Mouse (Mus musculus) CH12.LX (cell line): ENCODE measurements around the gene Abcf2. TPM values are rescaled to one million over a fixed set of nuclear protein-coding genes. Genes with fewer than 3 reads are reported as not detected.

Experiments
- DNase-seq: peaks from one replicate; pipeline ENCODE4 v3.0.0-alpha.2; 2013; ENCODE audit errors: extremely low read depth
- H3K27ac ChIP-seq: 2 replicates; pipeline ENCODE4 v1.5.1; 2012; ENCODE audit warnings: low read depth, mild to moderate bottlenecking, control low read depth, moderate library complexity; ENCODE audit not compliant: insufficient read depth
- H3K27me3 ChIP-seq: replicated peaks from 2 replicates; pipeline ENCODE3; 2012; ENCODE audit warnings: inconsistent platforms
- H3K36me3 ChIP-seq, 2 experiments: replicated peaks in 1 of 2; 2 replicates each; pipeline versions ENCODE3 to v1.6.1; 2012; ENCODE audit warnings: inconsistent platforms in 1 of 2, low read length in 1 of 2, mild to moderate bottlenecking in 1 of 2, mixed read lengths in 1 of 2, moderate library complexity in 1 of 2; ENCODE audit not compliant: control insufficient read depth in 1 of 2, insufficient read depth in 1 of 2
- H3K4me1 ChIP-seq, 2 experiments: 2 replicates each; pipeline ENCODE4 v1.6.1; 2012; ENCODE audit warnings: inconsistent platforms in 1 of 2, moderate library complexity in 1 of 2; ENCODE audit not compliant: insufficient read depth in 2 of 2, control insufficient read depth in 1 of 2
- H3K4me2 ChIP-seq: 2 replicates; pipeline ENCODE4 v1.6.1; 2012; ENCODE audit warnings: low read depth, mild to moderate bottlenecking, control low read depth; ENCODE audit not compliant: poor library complexity, insufficient read depth, severe bottlenecking
- H3K4me3 ChIP-seq, 3 experiments: fragments of 150-350 bp in 1 of 3; sonication (generic) in 1 of 3; replicated peaks in 1 of 3; 2 replicates each; pipeline versions ENCODE3 to v1.5.1; 2011 to 2012; ENCODE audit warnings: low read depth in 2 of 3, low read length in 2 of 3, mild to moderate bottlenecking in 2 of 3, moderate library complexity in 2 of 3, control low read depth in 1 of 3, improper control_type of control experiment in 1 of 3, inconsistent platforms in 1 of 3, mixed read lengths in 1 of 3; ENCODE audit not compliant: poor library complexity in 1 of 3
- H3K79me2 ChIP-seq: replicated peaks from 2 replicates; pipeline ENCODE4 v1.6.1; 2012; ENCODE audit warnings: mild to moderate bottlenecking, moderate library complexity; ENCODE audit not compliant: control insufficient read depth, poor library complexity, insufficient read depth, severe bottlenecking; ENCODE audit errors: extremely low read depth
- H3K9ac ChIP-seq: 2 replicates; pipeline ENCODE4 v1.6.1; 2012; ENCODE audit warnings: low read depth, mild to moderate bottlenecking, control low read depth, moderate library complexity; ENCODE audit not compliant: insufficient read depth
- H3K9me3 ChIP-seq: replicated peaks from 2 replicates; pipeline ENCODE3; 2012; ENCODE audit warnings: low read length, inconsistent platforms, mixed read lengths
- CTCF ChIP-seq, 2 experiments: IDR thresholded peaks in 1 of 2; conservative IDR thresholded peaks in 1 of 2; 2 replicates each; pipeline ENCODE4 v1.5.1; 2011 to 2012; ENCODE audit warnings: low read depth in 2 of 2, low read length in 2 of 2, improper control_type of control experiment in 1 of 2, inconsistent platforms in 1 of 2, mild to moderate bottlenecking in 1 of 2, moderate library complexity in 1 of 2
- E2F4 ChIP-seq: IDR thresholded peaks from 2 replicates; pipeline ENCODE4 v1.6.1; 2011; ENCODE audit warnings: low read depth, low read length, improper control_type of control experiment; ENCODE audit not compliant: insufficient replicate concordance
- EP300 ChIP-seq: IDR thresholded peaks from 2 replicates; pipeline ENCODE4 v1.6.1; 2011; ENCODE audit warnings: low read length, improper control_type of control experiment
- IRF4 ChIP-seq: IDR thresholded peaks from 2 replicates; pipeline ENCODE4 v1.6.1; 2014; ENCODE audit warnings: low read depth, mild to moderate bottlenecking, inconsistent platforms, low read length, improper control_type of control experiment
- JUND ChIP-seq: conservative IDR thresholded peaks from 2 replicates; pipeline ENCODE4 v1.6.1; 2011; ENCODE audit warnings: low read depth, low read length, improper control_type of control experiment
- MAFK ChIP-seq: IDR thresholded peaks from 2 replicates; pipeline ENCODE4 v1.6.1; 2011; ENCODE audit warnings: low read length, improper control_type of control experiment; ENCODE audit not compliant: insufficient replicate concordance
- MAZ ChIP-seq: IDR thresholded peaks from 2 replicates; pipeline ENCODE4 v1.6.1; 2012; ENCODE audit warnings: low read depth, mild to moderate bottlenecking, inconsistent platforms, low read length, improper control_type of control experiment, moderate library complexity
- MEF2A ChIP-seq: IDR thresholded peaks from 2 replicates; pipeline ENCODE4 v1.6.1; 2014; ENCODE audit warnings: low read depth, mild to moderate bottlenecking, inconsistent platforms, low read length, improper control_type of control experiment, borderline replicate concordance
- MYC ChIP-seq: IDR thresholded peaks from 2 replicates; pipeline ENCODE4 v1.6.1; 2011; ENCODE audit warnings: low read depth, mild to moderate bottlenecking, improper control_type of control experiment, low read length
- NRF1 ChIP-seq: IDR thresholded peaks from 2 replicates; pipeline ENCODE4 v1.6.1; 2014; ENCODE audit warnings: low read depth, mild to moderate bottlenecking, inconsistent platforms, low read length, improper control_type of control experiment, moderate library complexity
- POLR2A ChIP-seq: IDR thresholded peaks from 2 replicates; pipeline ENCODE4 v1.6.1; 2011; ENCODE audit warnings: low read depth, mild to moderate bottlenecking, improper control_type of control experiment, low read length
- RAD21 ChIP-seq: IDR thresholded peaks from 2 replicates; pipeline ENCODE4 v1.6.1; 2011; ENCODE audit warnings: low read depth, mild to moderate bottlenecking, low read length, improper control_type of control experiment, moderate library complexity
- RCOR1 ChIP-seq: conservative IDR thresholded peaks from 2 replicates; pipeline ENCODE4 v1.6.1; 2012; ENCODE audit warnings: low read depth, mild to moderate bottlenecking, inconsistent platforms, low read length, improper control_type of control experiment
- SIN3A ChIP-seq: IDR thresholded peaks from 2 replicates; pipeline ENCODE4 v1.6.1; 2012; ENCODE audit warnings: low read length, improper control_type of control experiment, inconsistent platforms
- SMC3 ChIP-seq: IDR thresholded peaks from 2 replicates; pipeline ENCODE4 v1.6.1; 2011; ENCODE audit warnings: low read depth, low read length, improper control_type of control experiment
- USF1 ChIP-seq: IDR thresholded peaks from 2 replicates; pipeline ENCODE4 v1.6.1; 2014; ENCODE audit warnings: low read depth, mild to moderate bottlenecking, inconsistent platforms, low read length, improper control_type of control experiment
- USF2 ChIP-seq: conservative IDR thresholded peaks from 2 replicates; pipeline ENCODE4 v1.6.1; 2011; ENCODE audit warnings: low read depth, low read length, improper control_type of control experiment
- ZC3H11A ChIP-seq: IDR thresholded peaks from 2 replicates; pipeline ENCODE4 v1.6.1; 2012; ENCODE audit warnings: low read depth, mild to moderate bottlenecking, inconsistent platforms, low read length, improper control_type of control experiment
- ZKSCAN1 ChIP-seq: IDR thresholded peaks from 2 replicates; pipeline ENCODE4 v1.6.1; 2012; ENCODE audit warnings: low read depth, inconsistent platforms, low read length, improper control_type of control experiment, borderline replicate concordance
- dilution Hi-C: fragments of 300-500 bp; cut with MboI; formaldehyde crosslinking; loops from 2 replicates; pipeline ENCODE4 v1.14.3; 2020; ENCODE audit warnings: low sequenced_read_pairs; ENCODE audit not compliant: extremely low pct_unique_long_range_greater_than_20kb, extremely low pct_ligation_motif_present
- in situ Hi-C: fragments of 300-500 bp; cut with MboI; formaldehyde crosslinking; loops from 3 replicates; pipeline ENCODE4 v1.14.3; 2019; ENCODE audit warnings: low sequenced_read_pairs, low pct_ligation_motif_present, low pct_unique_long_range_greater_than_20kb, mixed read lengths
- polyA plus RNA-seq: library from polyadenylated mRNA; unstranded; fragments of >175 nt; gene quantifications from 2 replicates; pipeline ENCODE4 v1.2.1, GENCODE M21; 2012; ENCODE audit warnings: low read depth; ENCODE audit not compliant: insufficient read length
- total RNA-seq, 2 experiments: library from RNA; depleted of rRNA; stranded (reverse); fragments of 300-350 nt in 1 of 2; fragments of >200 nt in 1 of 2; gene quantifications; 2 replicates each; pipeline ENCODE4 v1.2.3; 2012 to 2014

Gene Abcf2
- total and polyA plus RNA-seq, 3 experiments = 118 to 162 (median 162) TPM

DNA sequence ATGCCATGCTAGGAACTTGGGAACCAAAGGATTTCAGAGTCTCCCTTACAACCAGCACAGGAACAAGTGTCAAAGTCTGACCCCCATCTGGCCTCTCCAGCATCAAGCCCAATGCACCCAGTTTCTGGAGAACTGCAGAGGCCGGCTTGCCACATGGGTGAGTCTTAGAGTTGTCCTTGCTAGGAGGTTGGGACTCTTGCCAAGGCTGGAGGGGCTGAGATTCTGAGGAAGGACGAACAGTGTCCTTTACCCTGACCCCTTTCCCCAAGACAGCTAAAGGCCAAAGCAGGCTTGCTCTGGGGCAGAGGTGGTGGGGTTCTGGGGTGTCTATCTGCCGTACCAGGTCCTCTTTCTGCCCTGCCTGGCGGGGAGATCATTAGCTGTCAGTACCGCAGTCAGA lies 40.8 kb downstream of the Abcf2 start:
- TF ChIP-seq MEF2A (no peak), E2F4 (no peak), NRF1 (no peak), USF2 (no peak)
- Histone ChIP-seq H3K4me3 (no peak overlapping the region), H3K27ac (no peak overlapping the region), H3K79me2 (no peaks in the 10 kb centered on the region), H3K9ac (no peak overlapping the region), H3K4me2 (no peak overlapping the region), H3K4me1 (peaks cover 7 to 9% of the 10 kb centered on the region in 2 experiments), H3K36me3 (no peaks in the 10 kb centered on the region), H3K27me3 (peaks cover 62% of the 10 kb centered on the region), H3K9me3 (no peaks in the 10 kb centered on the region)
- DNase-seq = no peak
- in situ Hi-C loops = loop anchor here (10.0 kb wide), 1 partner anchor 118 kb away; no protein-coding TSS in a partner anchor
- dilution Hi-C loops = no loop called here

DNA sequence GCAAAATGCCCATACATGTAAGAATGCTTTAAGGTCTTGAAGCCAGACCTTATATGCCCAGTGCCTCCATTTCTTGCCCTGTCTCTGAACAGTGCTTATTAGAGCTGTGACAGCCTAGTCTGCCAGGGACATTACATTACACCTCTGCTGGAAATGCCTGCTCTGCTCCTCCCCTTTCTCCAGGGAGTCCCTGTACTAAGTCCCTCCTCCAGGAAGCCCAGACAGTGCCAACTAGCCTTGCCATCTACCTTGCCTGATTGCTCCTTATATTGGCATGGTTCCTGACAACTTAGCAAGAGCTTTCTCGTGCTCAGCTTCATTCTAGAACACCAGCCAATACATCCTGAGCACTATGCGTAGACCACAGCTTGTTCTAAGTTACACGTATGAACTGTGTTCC lies 41.5 kb downstream of the Abcf2 start:
- H3K4me1 ChIP-seq = peaks cover 7 to 9% of the 10 kb centered on the region in 2 experiments
- peaks cover 69% of the 10 kb centered on the region for H3K27me3 ChIP-seq
- DNase-seq = no peak
- TF ChIP-seq MAFK (no peak), CTCF (conservative IDR thresholded peaks at IDR 0.05 in 1 of 2, IDR thresholded peaks at IDR 0.05 in 1 of 2; ENCODE audit: low read depth in 2 of 2, low read length in 2 of 2) (no peak), USF2 (no peak), SIN3A (no peak), MYC (no peak), USF1 (no peak), ZKSCAN1 (no peak), RCOR1 (no peak), MAZ (no peak), ZC3H11A (no peak), RAD21 (no peak), JUND (no peak), IRF4 (no peak), SMC3 (no peak), EP300 (no peak), POLR2A (no peak)
- in situ Hi-C loops = loop anchor here (10.0 kb wide), 1 partner anchor 119 kb away; no protein-coding TSS in a partner anchor
- no peak overlapping the region for H3K4me2 ChIP-seq
- H3K4me3 ChIP-seq = no peak overlapping the region
- H3K79me2 ChIP-seq = no peaks in the 10 kb centered on the region
- dilution Hi-C loops = no loop called here
- H3K9me3 ChIP-seq = no peaks in the 10 kb centered on the region
- no peak overlapping the region for H3K9ac ChIP-seq
- H3K36me3 ChIP-seq = no peaks in the 10 kb centered on the region
- H3K27ac ChIP-seq = no peak overlapping the region
